Mouse (Mus musculus): ENCODE results near the gene Gss.

- TF ChIP-seq GATA1 (IDR thresholded peaks at IDR 0.05; ENCODE audit: low read length) (no peak), TAL1 (IDR thresholded peaks at IDR 0.05; ENCODE audit: low read length) (no peak)
These were observed 12.3 kb downstream of the Gss start for GRCm38 (mm10) chr2:155580331-155580730.
